ENCODE assay signal across 9 mouse cellular contexts in the genomic region with DNA sequence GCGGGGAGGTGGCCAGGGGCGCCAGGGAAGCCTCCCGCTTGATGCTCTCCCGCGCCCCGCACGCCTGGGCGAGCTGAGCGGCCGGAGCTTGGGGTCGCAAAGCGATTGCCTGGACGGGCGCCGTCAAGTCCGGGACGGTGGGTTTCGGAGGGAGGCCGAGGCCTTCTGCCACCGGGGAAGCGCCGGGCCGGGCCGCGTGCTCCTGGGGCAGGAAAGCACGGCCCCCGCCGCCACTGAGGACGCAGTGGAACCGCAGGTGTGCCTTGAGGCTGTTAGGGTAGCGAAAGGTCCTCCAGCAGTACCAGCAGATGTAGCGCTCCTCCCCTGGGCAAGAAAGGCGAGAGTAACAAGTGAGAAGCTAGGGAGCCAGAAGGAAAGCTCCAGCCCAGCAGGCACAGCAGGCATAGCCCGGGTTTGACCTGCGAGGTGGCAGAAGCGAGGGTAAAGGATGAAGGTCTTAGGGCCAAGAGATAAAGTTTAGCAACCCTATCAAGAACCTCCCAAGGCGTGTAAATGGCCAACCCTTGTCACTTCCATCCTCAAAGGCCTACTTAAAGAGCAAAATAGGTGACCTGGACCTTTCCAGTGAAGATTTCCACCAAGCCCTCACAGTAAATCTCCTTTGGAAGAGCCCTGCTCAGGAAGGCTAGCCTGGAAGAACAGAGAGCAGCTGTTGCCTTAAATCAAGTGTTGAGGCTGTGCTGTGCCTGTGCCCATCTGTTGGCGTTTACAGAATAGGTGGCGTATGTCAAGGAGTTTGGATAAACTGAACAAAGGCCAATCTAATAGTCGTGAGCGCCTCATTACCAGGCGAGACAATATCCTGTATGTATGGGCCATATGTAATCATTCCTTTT. TPM values are rescaled to one million over a fixed set of nuclear protein-coding genes. Genes with fewer than 3 reads are reported as not detected.
A peak's percentile ranks its signal among the peaks of the same experiment; 100 is the strongest.
DNase-seq lines count a peak whose midpoint lies in the region; ATAC-seq lines count a peak whose summit lies in the region.
"Had no signal": no experiment of that assay in that cellular context is flagged by ENCODE, and none has a peak within 500 bp of the region (broad histone marks: within the 10 kb centered on the region; RNA-seq: fewer than 3 reads in every experiment).

No protein-coding gene starts in this region.

- H3K9me3 ChIP-seq in megakaryocyte, embryonic 14.5 days: peaks cover 5% of the 10 kb centered on the region; the same call in 1 of the 2 replicates
- no peaks in the 10 kb centered on the region; the same call in 1 of the 2 replicates for H3K9me3 ChIP-seq in hindbrain, embryonic 10.5 days
- H3K9me3 ChIP-seq in liver, embryonic 16.5 days (replicated peaks; ENCODE audit: control insufficient read depth, low read length): no peaks in the 10 kb centered on the region

- no peak for DNase-seq in hindbrain, embryonic 10.5 days (ENCODE audit: low spot score)
- DNase-seq in gastrocnemius, postnatal 14 days: no peak
- DNase-seq in layer of hippocampus, adult 9-11 months: no peak

- H3K4me3 ChIP-seq in megakaryocyte, embryonic 14.5 days (replicated peaks): peak overlapping the region; percentile 89
- H3K4me3 ChIP-seq in hindbrain, embryonic 10.5 days: peak overlapping the region; percentile 56
- peak overlapping the region; percentile 51; the same call in 1 of the 2 replicates for H3K4me3 ChIP-seq in liver, embryonic 16.5 days (ENCODE audit: low read depth, low read length)

- H3K4me2 ChIP-seq in liver, embryonic 16.5 days (ENCODE audit: low read depth, low read length): peak overlapping the region; percentile 53; the same call in 1 of the 2 replicates

- 2% methylated on average over 42 of the region's 42 CpGs for WGBS in hindbrain, embryonic 10.5 days
- WGBS in liver, embryonic 16.5 days (ENCODE audit: insufficient replicate concordance): 6% methylated on average over 42 of the region's 42 CpGs

- peaks cover 22% of the 10 kb centered on the region for H3K4me1 ChIP-seq in megakaryocyte, embryonic 14.5 days
- H3K4me1 ChIP-seq in hindbrain, embryonic 10.5 days (replicated peaks): peaks cover 19% of the 10 kb centered on the region
- H3K4me1 ChIP-seq in liver, embryonic 16.5 days (ENCODE audit: control insufficient read depth, low read depth, low read length): peaks cover 3% of the 10 kb centered on the region; the same call in 1 of the 2 replicates

- ATAC-seq in megakaryocyte, adult 5-6 weeks (ENCODE audit: poor library complexity, severe bottlenecking): no peak
- ATAC-seq in liver, embryonic 16.5 days (ENCODE audit: low read depth): no peak; the same call in 1 of the 2 replicates
- no peak for ATAC-seq in cerebellum, adult (ENCODE audit: insufficient number of reproducible peaks, low FRiP score, low TSS enrichment)
- no peak for ATAC-seq in megakaryocyte-erythroid progenitor cell, adult 5-6 weeks (replicated peaks; ENCODE audit: low FRiP score, low TSS enrichment, poor library complexity, severe bottlenecking)

- H3K27me3 ChIP-seq in megakaryocyte, embryonic 14.5 days (replicated peaks): peaks cover 94% of the 10 kb centered on the region
- peaks cover 100% of the 10 kb centered on the region for H3K27me3 ChIP-seq in hindbrain, embryonic 10.5 days (ENCODE audit: insufficient read depth, poor library complexity, severe bottlenecking)
- peaks cover 93% of the 10 kb centered on the region for H3K27me3 ChIP-seq in liver, embryonic 16.5 days (ENCODE audit: control insufficient read depth, insufficient read depth, low read depth, low read length)

- no peak overlapping the region for H3K9ac ChIP-seq in liver, embryonic 16.5 days (ENCODE audit: low read depth, low read length)

- H3K36me3 ChIP-seq in megakaryocyte, embryonic 14.5 days (replicated peaks; ENCODE audit: low read length): no peaks in the 10 kb centered on the region
- H3K36me3 ChIP-seq in hindbrain, embryonic 10.5 days: no peaks in the 10 kb centered on the region
- no peaks in the 10 kb centered on the region for H3K36me3 ChIP-seq in liver, embryonic 16.5 days (ENCODE audit: control insufficient read depth, insufficient read depth)

- H3K27ac ChIP-seq in hindbrain, embryonic 10.5 days: peak overlapping the region; percentile 75
- H3K27ac ChIP-seq in liver, embryonic 16.5 days (ENCODE audit: low read length): no peak overlapping the region

- intact Hi-C loops in gastrocnemius, postnatal 14 days (cut with DNase I; ENCODE audit: low total_unique reads): no loop called here

RNA-seq across cellular contexts. Expression of a gene that starts 5.9 kb away (rescaled TPM):
- polyA plus RNA-seq in megakaryocyte, embryonic 14.5 days (2012; ENCODE audit: insufficient read depth, low replicate concordance): not detected in 2 replicates
- total RNA-seq in megakaryocyte, adult 5-6 weeks (2015): not detected in 2 replicates
- total RNA-seq in megakaryocyte, adult 5-6 weeks (2017): not detected in 2 replicates
- polyA plus RNA-seq in hindbrain, embryonic 10.5 days (2016; fragmentation: Nextera tagmentation; extraction: Ambion mirVana): 1.3 and 5.6 TPM in 2 replicates
- not detected in 2 replicates for polyA plus RNA-seq in liver, embryonic 16.5 days (2015; fragmentation: Nextera tagmentation; extraction: Ambion mirVana)
- not detected in 2 replicates for total RNA-seq in megakaryocyte-erythroid progenitor cell, adult 5-6 weeks (2014; fragmentation: Nextera tagmentation)
- total RNA-seq in megakaryocyte-erythroid progenitor cell, adult 5-6 weeks (2017): not detected in 2 replicates
- total RNA-seq in gastrocnemius, postnatal 14 days (2021): not detected
- total RNA-seq: left cerebral cortex, adult 18-20 months had no signal

RNA-seq across cellular contexts. Expression of a gene that starts 47.6 kb away (rescaled TPM):
- 1.8 TPM in 1 of 2 replicates, not detected in the other for polyA plus RNA-seq in megakaryocyte, embryonic 14.5 days (2012; ENCODE audit: insufficient read depth, low replicate concordance)
- 41.6 and 47.0 TPM in 2 replicates for total RNA-seq in megakaryocyte, adult 5-6 weeks (2015)
- total RNA-seq in megakaryocyte, adult 5-6 weeks (2017): 32.6 and 41.0 TPM in 2 replicates
- polyA plus RNA-seq in hindbrain, embryonic 10.5 days (2016; fragmentation: Nextera tagmentation; extraction: Ambion mirVana): 59.9 and 65.1 TPM in 2 replicates
- 17.6 and 18.8 TPM in 2 replicates for polyA plus RNA-seq in liver, embryonic 16.5 days (2015; fragmentation: Nextera tagmentation; extraction: Ambion mirVana)
- 27.5 and 28.5 TPM in 2 replicates for total RNA-seq in megakaryocyte-erythroid progenitor cell, adult 5-6 weeks (2014; fragmentation: Nextera tagmentation)
- 38.9 and 41.7 TPM in 2 replicates for total RNA-seq in megakaryocyte-erythroid progenitor cell, adult 5-6 weeks (2017)
- 10 to 100 TPM in 1 of 2 experiments, 1 to 10 TPM in 1; 8.8 to 12.2 TPM for total RNA-seq in gastrocnemius, postnatal 14 days (2021)
